Mouse (Mus musculus) liver, embryonic 14.5 days (tissue): ENCODE measurements around the gene Hyal1. TPM values are rescaled to one million over a fixed set of nuclear protein-coding genes. Genes with fewer than 3 reads are reported as not detected.

ENCODE experiments used
- ATAC-seq: fragments of 200-750 bp; cut with Nextera tagmentation; 2 replicates; pipeline ENCODE4 v1.8.0; 2017; ENCODE audit warnings: moderate number of reproducible peaks, mild to moderate bottlenecking, moderate library complexity; ENCODE audit not compliant: insufficient read depth
- DNase-seq, 3 experiments: peaks; one replicate each; pipeline ENCODE4 v3.0.0-alpha.2; 2012 to 2013; ENCODE audit warnings: low read depth in 3 of 3, low spot score in 3 of 3
- H3K27ac ChIP-seq: fragments of 300-500 bp; sonication (generic); 2 replicates; pipeline ENCODE4 v1.5.1; 2014; ENCODE audit warnings: moderate library complexity, mild to moderate bottlenecking, control low read depth, inconsistent platforms
- H3K27me3 ChIP-seq: fragments of 300-500 bp; sonication (generic); 2 replicates; pipeline ENCODE4 v1.6.1; 2014; ENCODE audit warnings: mild to moderate bottlenecking, low read length, moderate library complexity; ENCODE audit not compliant: control insufficient read depth, insufficient read depth
- H3K36me3 ChIP-seq: fragments of 300-500 bp; sonication (generic); replicated peaks from 2 replicates; pipeline ENCODE4 v1.6.1; 2014; ENCODE audit warnings: low read depth; ENCODE audit not compliant: control insufficient read depth, insufficient read depth
- H3K4me1 ChIP-seq, 2 experiments: fragments of 200-500 bp in 1 of 2; fragments of 300-500 bp in 1 of 2; sonication (generic) in 1 of 2; replicated peaks; 2 replicates each; pipeline ENCODE4 v1.6.1; 2012 to 2014; ENCODE audit warnings: antibody characterized with exemption in 1 of 2, inconsistent platforms in 1 of 2, low read length in 1 of 2; ENCODE audit not compliant: control insufficient read depth in 2 of 2, insufficient read depth in 2 of 2
- H3K4me2 ChIP-seq: fragments of 300-500 bp; sonication (generic); 2 replicates; pipeline ENCODE4 v1.6.1; 2014; ENCODE audit warnings: low read depth, mild to moderate bottlenecking, control low read depth, moderate library complexity
- H3K4me3 ChIP-seq, 2 experiments: fragments of 200-500 bp in 1 of 2; fragments of 300-500 bp in 1 of 2; sonication (generic) in 1 of 2; 2 replicates each; pipeline ENCODE4 v1.5.1; 2012 to 2014; ENCODE audit warnings: low read depth in 2 of 2, low read length in 2 of 2, mild to moderate bottlenecking in 2 of 2, control low read depth in 1 of 2, inconsistent platforms in 1 of 2, moderate library complexity in 1 of 2; ENCODE audit not compliant: insufficient read depth in 1 of 2
- H3K9ac ChIP-seq: fragments of 300-500 bp; sonication (generic); replicated peaks from 2 replicates; pipeline ENCODE4 v1.6.1; 2014; ENCODE audit warnings: mild to moderate bottlenecking, control low read depth, moderate library complexity
- H3K9me3 ChIP-seq: fragments of 300-500 bp; sonication (generic); 2 replicates; pipeline ENCODE4 v1.6.1; 2016; ENCODE audit warnings: low read length, mixed read lengths; ENCODE audit not compliant: control insufficient read depth
- CTCF ChIP-seq: IDR thresholded peaks from 2 replicates; pipeline ENCODE4 v1.5.1; 2016; ENCODE audit warnings: antibody characterized with exemption, low read depth, control low read depth
- EP300 ChIP-seq: IDR thresholded peaks from 2 replicates; pipeline ENCODE4 v1.6.1; 2016; ENCODE audit warnings: antibody characterized with exemption, low read depth
- WGBS: fragments of 180-500 bp; shearing (Covaris S2); extraction: QIAGEN DNeasy Blood & Tissue Kit; methylation state at CpG from one replicate; pipeline ENCODE4 v1.1.7; 2014; ENCODE audit not compliant: insufficient replicate concordance; 5-methylcytosine and 5-hydroxymethylcytosine counted together
- polyA plus RNA-seq, 2 experiments: library from polyadenylated mRNA; depleted of rRNA in 1 of 2; stranded (reverse) in 1 of 2; unstranded in 1 of 2; fragments of >200 nt; fragmentation: Nextera tagmentation in 1 of 2; extraction: Ambion mirVana in 1 of 2; gene quantifications; 2 replicates each; pipeline versions ENCODE4 v1.2.1 to v1.2.3; 2012 to 2014

Hyal1 gene
- polyA plus RNA-seq, 2 experiments, result 1.2 to 1.3 TPM

DNA sequence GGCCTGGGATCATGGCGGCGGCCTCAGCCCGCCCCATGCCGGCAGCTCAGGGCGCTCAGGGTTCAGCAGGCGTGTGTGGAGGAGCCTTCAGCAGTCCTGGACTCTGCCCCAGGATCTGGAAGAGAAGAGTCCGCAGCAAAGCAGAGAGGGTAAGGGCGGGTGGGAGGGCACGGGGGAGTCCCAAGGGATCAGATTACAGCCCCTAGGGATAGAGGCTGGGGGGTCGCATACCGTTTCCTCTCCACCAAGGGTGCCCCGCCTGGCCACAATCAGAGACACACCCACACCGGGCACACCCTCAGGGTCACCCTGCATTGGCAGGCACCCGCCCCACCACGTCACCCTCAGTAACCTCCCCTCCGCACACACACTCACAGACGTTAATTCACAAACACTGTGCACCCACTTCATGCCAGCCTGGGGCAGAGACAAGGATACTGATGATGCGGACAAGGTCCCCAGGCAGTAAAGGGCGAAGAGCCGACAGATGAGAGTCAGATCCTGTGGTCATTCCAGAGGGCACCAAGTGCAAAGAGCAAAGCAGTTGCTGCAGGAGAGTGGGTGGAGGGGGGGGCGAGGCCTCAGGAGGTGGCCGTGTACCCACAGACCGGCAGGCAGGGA is 28.4 kb downstream of the Hyal1 start:
- Histone ChIP-seq H3K9me3 (no peaks in the 10 kb centered on the region), H3K27ac (no peak overlapping the region), H3K27me3 (no peaks in the 10 kb centered on the region), H3K4me1 (peaks cover 0 to 12% of the 10 kb centered on the region in 2 experiments; a peak in 3 of 4 replicates), H3K4me3 (no peak overlapping the region), H3K36me3 (no peaks in the 10 kb centered on the region), H3K4me2 (no peak overlapping the region), H3K9ac (no peak overlapping the region)
- WGBS, result 41% methylated on average over 23 of the region's 23 CpGs
- TF ChIP-seq CTCF, result no peak
- TF ChIP-seq EP300, result no peak
- DNase-seq (no peak), ATAC-seq (no peak)

DNA sequence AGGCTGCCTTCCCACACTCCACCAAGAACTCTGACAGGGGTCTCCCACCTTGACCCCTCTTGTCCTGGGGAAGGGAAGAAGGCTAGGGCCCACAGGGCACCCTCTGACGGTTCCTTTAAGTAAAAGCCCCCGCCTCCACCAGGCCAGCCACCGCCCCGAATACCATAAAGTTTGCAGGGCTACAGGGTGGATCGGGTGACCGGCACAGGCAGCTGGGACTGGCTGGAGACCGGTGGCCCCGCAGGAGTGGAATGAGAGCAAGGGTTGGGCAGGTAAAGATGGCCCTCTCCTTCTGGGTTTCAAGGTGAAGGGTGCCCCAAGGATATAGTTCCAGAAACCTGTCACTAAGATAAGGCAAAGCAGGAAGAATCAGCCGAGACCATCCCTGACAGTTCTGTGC is 29.9 kb downstream of the Hyal1 start:
- no peak overlapping the region for H3K9ac ChIP-seq
- H3K27ac ChIP-seq, result no peak overlapping the region
- H3K4me3 ChIP-seq, result no peak overlapping the region
- no peaks in the 10 kb centered on the region for H3K36me3 ChIP-seq
- no peak for TF ChIP-seq EP300
- TF ChIP-seq CTCF, result no peak
- DNase-seq (no peak), ATAC-seq (no peak)
- H3K27me3 ChIP-seq, result no peaks in the 10 kb centered on the region
- H3K4me1 ChIP-seq, result peaks cover 0 to 15% of the 10 kb centered on the region in 2 experiments; a peak in 3 of 4 replicates
- WGBS, result 40% methylated on average over 9 of the region's 9 CpGs
- H3K4me2 ChIP-seq, result no peak overlapping the region
- H3K9me3 ChIP-seq, result no peaks in the 10 kb centered on the region

DNA sequence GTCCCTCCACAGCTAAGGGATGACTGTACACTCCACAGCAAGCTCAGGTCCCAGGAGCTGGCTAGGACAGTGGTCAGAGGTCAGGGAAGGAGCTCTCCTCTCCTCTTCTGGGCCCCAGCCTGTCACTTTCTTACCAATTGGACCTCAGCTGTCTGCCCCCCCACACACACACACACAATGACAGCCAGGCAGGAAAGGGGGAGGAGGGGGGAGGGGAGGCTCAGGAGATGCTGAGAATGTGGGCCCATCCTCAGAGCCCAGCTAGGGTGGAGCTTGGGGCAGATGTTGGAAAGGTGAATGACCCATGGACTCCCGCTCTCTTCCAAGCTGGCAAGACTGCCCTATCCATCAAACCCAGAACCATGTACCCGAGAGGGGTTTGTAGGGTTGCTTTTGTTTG is 30.3 kb downstream of the Hyal1 start:
- ATAC-seq, result no peak
- H3K9me3 ChIP-seq, result no peaks in the 10 kb centered on the region
- H3K27me3 ChIP-seq, result no peaks in the 10 kb centered on the region
- H3K4me2 ChIP-seq, result no peak overlapping the region
- H3K4me3 ChIP-seq, result no peak overlapping the region
- peaks cover under 1 to 17% of the 10 kb centered on the region in 2 experiments; a peak in 3 of 4 replicates for H3K4me1 ChIP-seq
- H3K9ac ChIP-seq, result no peak overlapping the region
- no peaks in the 10 kb centered on the region for H3K36me3 ChIP-seq
- TF ChIP-seq CTCF, result no peak
- TF ChIP-seq EP300, result no peak
- WGBS, result 68% methylated on average over 2 of the region's 2 CpGs
- DNase-seq, result no peak
- no peak overlapping the region for H3K27ac ChIP-seq

DNA sequence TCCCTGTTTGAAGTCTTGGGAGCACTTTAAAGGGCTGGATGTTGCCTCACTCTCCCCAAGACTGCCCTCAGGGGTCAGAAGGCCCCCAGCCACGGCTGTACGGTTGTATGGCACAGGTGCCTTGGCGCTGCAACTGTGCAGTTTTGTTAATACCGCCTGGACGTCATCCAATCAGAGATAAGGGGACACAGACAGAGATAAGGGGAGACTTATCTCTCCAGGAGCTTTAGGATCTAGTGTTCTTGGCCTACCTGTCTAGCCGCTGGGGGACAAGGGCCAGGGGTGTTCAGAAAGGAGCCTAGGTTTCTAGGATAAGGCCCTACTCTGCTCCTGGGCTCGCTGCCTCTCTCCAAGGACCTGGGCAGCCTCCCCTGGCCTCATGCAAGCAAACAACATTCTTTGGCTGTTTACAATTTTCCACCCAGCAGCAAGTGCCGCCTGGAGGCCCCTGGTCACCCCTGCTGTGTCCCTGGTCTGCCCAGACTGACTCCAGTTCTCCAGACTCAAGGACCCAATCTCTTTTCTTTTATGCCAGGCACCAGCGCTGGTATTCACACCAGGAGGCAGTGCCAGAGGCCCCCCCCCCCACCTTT is 31.0 kb downstream of the Hyal1 start:
- no peaks in the 10 kb centered on the region for H3K9me3 ChIP-seq
- no peak for TF ChIP-seq CTCF
- no peak overlapping the region for H3K4me2 ChIP-seq
- ATAC-seq (no peak), DNase-seq (no peak)
- H3K9ac ChIP-seq, result no peak overlapping the region
- H3K4me3 ChIP-seq, result no peak overlapping the region
- no peak overlapping the region for H3K27ac ChIP-seq
- WGBS, result 37% methylated on average over 9 of the region's 9 CpGs
- no peaks in the 10 kb centered on the region for H3K27me3 ChIP-seq
- no peaks in the 10 kb centered on the region for H3K36me3 ChIP-seq
- H3K4me1 ChIP-seq, result peaks cover 2 to 15% of the 10 kb centered on the region in 2 experiments; a peak in 3 of 4 replicates

DNA sequence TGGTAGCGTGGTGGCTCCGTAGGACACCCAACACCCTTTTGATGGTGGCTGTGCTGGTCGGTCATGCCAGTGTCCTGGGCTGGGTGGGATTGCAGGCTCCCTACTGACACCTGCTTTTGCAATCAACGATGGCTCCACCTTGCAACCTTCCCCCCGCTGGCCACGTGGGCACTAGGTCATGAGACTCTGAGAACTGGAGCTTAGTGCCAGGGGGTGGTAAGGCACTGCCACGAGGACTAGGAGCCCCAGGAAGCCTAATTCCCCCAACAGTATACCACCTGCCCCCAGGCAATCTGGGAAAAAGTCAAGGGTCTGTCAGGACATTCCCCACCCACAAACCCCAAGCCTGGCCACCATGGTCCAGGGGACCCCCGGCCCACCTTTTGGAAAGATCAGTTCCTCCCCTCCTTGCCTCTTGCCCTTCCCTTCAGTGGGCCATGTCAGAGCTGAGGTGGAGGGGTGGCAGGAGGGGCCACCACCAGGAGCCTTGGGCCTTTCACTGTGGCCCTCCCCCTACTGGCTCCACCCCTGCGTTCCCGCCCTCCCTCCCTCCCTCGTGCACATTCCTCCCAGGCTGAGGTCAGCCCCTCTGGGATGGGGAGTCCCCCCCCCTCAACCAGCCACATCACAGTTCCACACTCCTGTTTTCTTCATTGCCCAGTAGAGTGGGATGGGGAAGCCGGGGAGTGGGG is 32.2 kb downstream of the Hyal1 start, which contains the start of gene Sema3b:
TSS of gene Sema3b (minus strand) at position 489 of the 692 bp plus-strand sequence.
- Histone ChIP-seq H3K27ac (no peak within 1 kb of the TSS), H3K4me1 (peaks cover 5 to 20% of the 10 kb centered on the region in 2 experiments), H3K36me3 (no peaks in the 10 kb centered on the region), H3K9me3 (no peaks in the 10 kb centered on the region), H3K4me3 (no peak within 1 kb of the TSS), H3K4me2 (no peak within 1 kb of the TSS), H3K27me3 (no peaks in the 10 kb centered on the region), H3K9ac (no peak within 1 kb of the TSS)
- whole genome bisulfite sequencing, result 41% methylated on average over 12 of the region's 12 CpGs
- TF ChIP-seq CTCF (no peak), EP300 (no peak)
- ATAC-seq (no peak), DNase-seq (no peak)
